Mouse (Mus musculus) olfactory bulb, adult 2 months (tissue): ENCODE measurements around the gene Ctsh.

Source experiments
- CTCF ChIP-seq: fragments of 200-500 bp; IDR thresholded peaks from 2 replicates; pipeline ENCODE4 v1.5.1; 2012; ENCODE audit warnings: low read depth, mild to moderate bottlenecking, low read length, moderate library complexity; ENCODE audit not compliant: insufficient read depth
- POLR2A ChIP-seq: fragments of 200-500 bp; IDR thresholded peaks from 2 replicates; pipeline ENCODE4 v1.6.1; 2012; ENCODE audit warnings: mild to moderate bottlenecking, low read depth, low read length, moderate library complexity; ENCODE audit not compliant: insufficient read depth

GRCm38 (mm10) chr9:90084766-90085468 lies 31.0 kb downstream of the Ctsh start:
- TF ChIP-seq POLR2A (no peak), CTCF (no peak)
